Mouse (Mus musculus): ENCODE measurements around the gene Adamts9.

The Adamts9 gene

DNA sequence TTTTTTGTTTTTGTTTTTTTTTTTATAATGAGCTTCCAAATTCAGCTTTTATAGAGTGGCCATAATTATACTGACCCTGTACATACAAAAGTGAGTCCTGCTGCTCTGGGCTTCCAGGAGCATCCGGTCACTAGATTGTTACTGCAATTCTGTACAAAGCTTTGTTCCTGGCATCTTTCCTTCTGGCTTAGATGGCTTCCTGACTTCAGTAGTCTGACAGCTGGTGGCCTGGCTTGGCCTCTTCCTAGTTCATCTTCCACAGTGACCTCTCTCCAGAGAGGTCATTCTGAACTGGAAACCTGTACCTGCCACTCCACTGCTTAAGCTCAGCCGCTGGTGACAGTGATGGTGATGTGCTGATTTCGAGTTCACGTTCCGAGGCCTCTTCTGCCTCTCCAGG, 217.2 kb downstream of the Adamts9 start:
- no peak for DNase-seq (ENCODE audit: low spot score)

DNA sequence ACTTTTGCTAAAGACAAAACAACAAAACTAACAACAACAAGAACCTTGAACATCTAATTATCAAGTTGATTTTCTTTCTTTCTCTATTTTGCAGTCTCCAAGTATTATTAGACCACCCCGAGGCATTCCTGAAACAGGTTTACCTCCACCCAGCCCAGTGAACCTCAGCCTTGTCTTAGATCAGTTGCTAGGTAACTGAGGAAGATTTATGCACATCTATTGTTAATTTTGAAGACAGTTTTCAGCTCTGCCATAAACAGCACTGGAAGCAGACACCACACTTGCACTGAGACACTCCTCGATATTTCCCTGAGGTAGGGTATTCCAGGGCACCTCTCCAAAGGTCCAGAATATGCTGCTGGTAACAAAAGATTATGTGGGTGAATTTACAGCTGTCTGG, 218.9 kb downstream of the Adamts9 start:
- no peak for DNase-seq (ENCODE audit: low spot score)
